Mouse (Mus musculus) midbrain, postnatal 0 days (tissue): ENCODE results near the gene Cul7. TPM values are rescaled to one million over a fixed set of nuclear protein-coding genes. Genes with fewer than 3 reads are reported as not detected.

Experiments
- ATAC-seq: fragments of 200-750 bp; cut with Nextera tagmentation; 2 replicates; pipeline ENCODE4 v1.8.0; 2017; ENCODE audit warnings: moderate number of reproducible peaks, mild to moderate bottlenecking, moderate TSS enrichment, moderate library complexity; ENCODE audit not compliant: low FRiP score
- DNase-seq: peaks from one replicate; pipeline ENCODE4 v3.0.0-alpha.2; 2015; ENCODE audit warnings: low spot score
- H3K27ac ChIP-seq: fragments of 300-500 bp; sonication (generic); 2 replicates; pipeline ENCODE4 v1.5.1; 2014; ENCODE audit warnings: low read depth, mild to moderate bottlenecking, low read length, mixed read lengths
- H3K27me3 ChIP-seq: fragments of 300-500 bp; sonication (generic); 2 replicates; pipeline ENCODE4 v1.6.1; 2014; ENCODE audit warnings: low read length, control low read depth, mixed read lengths; ENCODE audit not compliant: insufficient read depth
- H3K36me3 ChIP-seq: fragments of 300-500 bp; sonication (generic); 2 replicates; pipeline ENCODE4 v1.6.1; 2014; ENCODE audit warnings: low read length, control low read depth, mixed read lengths; ENCODE audit not compliant: insufficient read depth
- H3K4me1 ChIP-seq: fragments of 300-500 bp; sonication (generic); 2 replicates; pipeline ENCODE4 v1.6.1; 2014; ENCODE audit warnings: mild to moderate bottlenecking, control low read depth, antibody characterized with exemption, low read length, mixed read lengths; ENCODE audit not compliant: insufficient read depth
- H3K4me2 ChIP-seq: fragments of 300-500 bp; sonication (generic); 2 replicates; pipeline ENCODE4 v1.6.1; 2014; ENCODE audit warnings: low read depth, mild to moderate bottlenecking, low read length, mixed read lengths; ENCODE audit not compliant: poor library complexity, severe bottlenecking
- H3K4me3 ChIP-seq: fragments of 300-500 bp; sonication (generic); 2 replicates; pipeline ENCODE4 v1.5.1; 2014; ENCODE audit warnings: low read depth, mild to moderate bottlenecking, low read length, moderate library complexity
- H3K9ac ChIP-seq: fragments of 300-500 bp; sonication (generic); replicated peaks from 2 replicates; pipeline ENCODE4 v1.6.1; 2014; ENCODE audit warnings: mild to moderate bottlenecking, low read length, moderate library complexity, mixed read lengths; ENCODE audit not compliant: poor library complexity, severe bottlenecking
- H3K9me3 ChIP-seq: fragments of 300-500 bp; sonication (generic); 2 replicates; pipeline ENCODE4 v1.6.1; 2016; ENCODE audit warnings: low read length, control low read depth
- CTCF ChIP-seq: IDR thresholded peaks from 2 replicates; pipeline ENCODE4 v1.5.1; 2016; ENCODE audit warnings: antibody characterized with exemption, mild to moderate bottlenecking
- WGBS: fragments of 180-500 bp; shearing (Covaris S2); extraction: QIAGEN DNeasy Blood & Tissue Kit; methylation state at CpG from one replicate; pipeline ENCODE4 v1.1.7; 2014; 5-methylcytosine and 5-hydroxymethylcytosine counted together
- polyA plus RNA-seq: library from polyadenylated mRNA; unstranded; fragments of >200 nt; fragmentation: Nextera tagmentation; extraction: Ambion mirVana; gene quantifications from 2 replicates; pipeline ENCODE4 v1.2.1, GENCODE M21; 2015
- total RNA-seq: library from RNA; depleted of rRNA; stranded (reverse); fragments of >200 nt; gene quantifications from 2 replicates; pipeline ENCODE4 v1.2.3, GENCODE M21; 2014

Cul7 gene
- total and polyA plus RNA-seq, 2 experiments from 2014 or later = 26.6 to 92.4 TPM

- H3K27ac ChIP-seq = peak overlapping the region; percentile 47; the same call in 1 of the 2 replicates
- H3K36me3 ChIP-seq = peaks cover 25% of the 10 kb centered on the region
- no peaks in the 10 kb centered on the region for H3K9me3 ChIP-seq
- WGBS = 6% methylated on average over 11 of the region's 11 CpGs
- DNase-seq (no peak), ATAC-seq (no peak)
- peak overlapping the region; percentile 72 for H3K4me3 ChIP-seq
- peak overlapping the region; percentile 93 for H3K4me2 ChIP-seq
- H3K9ac ChIP-seq = peak overlapping the region; percentile 56
- peaks cover 11% of the 10 kb centered on the region; the same call in 1 of the 2 replicates for H3K4me1 ChIP-seq
- H3K27me3 ChIP-seq = no peaks in the 10 kb centered on the region
- TF ChIP-seq CTCF = no peak
These were observed 5.1 kb upstream of the Cul7 start for GRCm38 (mm10) chr17:46644916-46645475.

- under 1% methylated on average over 53 of the region's 53 CpGs for WGBS
- peak within 1 kb of the TSS; percentile 85 for H3K27ac ChIP-seq
- TF ChIP-seq CTCF = peak; percentile 10
These were observed 4.4 kb upstream of the Cul7 start, which contains the start of the genes Klc4 and Mrpl2 for GRCm38 (mm10) chr17:46645561-46646321. Gene Klc4, minus strand, starts transcription at chr17:46646022. Gene Mrpl2, plus strand, starts transcription at chr17:46646229.

GRCm38 (mm10) chr17:46646322-46646662 lies 3.8 kb upstream of the Cul7 start:
- H3K9me3 ChIP-seq = no peaks in the 10 kb centered on the region
- H3K4me1 ChIP-seq = peaks cover 15% of the 10 kb centered on the region; the same call in 1 of the 2 replicates
- H3K4me2 ChIP-seq = peak overlapping the region; percentile 65
- peak overlapping the region; percentile 72 for H3K4me3 ChIP-seq
- ATAC-seq (no peak), DNase-seq (no peak)
- TF ChIP-seq CTCF = no peak
- H3K27me3 ChIP-seq = no peaks in the 10 kb centered on the region
- peaks cover 12% of the 10 kb centered on the region; the same call in 1 of the 2 replicates for H3K36me3 ChIP-seq
- under 1% methylated on average over 19 of the region's 19 CpGs for WGBS
- H3K27ac ChIP-seq = peak overlapping the region; percentile 85
- peak overlapping the region; percentile 71 for H3K9ac ChIP-seq

More at GRCm38 (mm10) chr17:46645561-46646321, 4.4 kb upstream of the Cul7 start, which contains the start of the genes Klc4 and Mrpl2:
- peak within 1 kb of the TSS; percentile 71 for H3K9ac ChIP-seq
- ATAC-seq = peak; percentile 75
- H3K27me3 ChIP-seq = no peaks in the 10 kb centered on the region
- peaks cover 11% of the 10 kb centered on the region; the same call in 1 of the 2 replicates for H3K4me1 ChIP-seq
- peak within 1 kb of the TSS; percentile 93 for H3K4me2 ChIP-seq
- DNase-seq = peak; percentile 98
- H3K9me3 ChIP-seq = no peaks in the 10 kb centered on the region
- peaks cover 17% of the 10 kb centered on the region; the same call in 1 of the 2 replicates for H3K36me3 ChIP-seq
- H3K4me3 ChIP-seq = peak within 1 kb of the TSS; percentile 72

GRCm38 (mm10) chr17:46647279-46647678 lies 2.9 kb upstream of the Cul7 start:
- no peak overlapping the region for H3K9ac ChIP-seq
- no peaks in the 10 kb centered on the region for H3K9me3 ChIP-seq
- 94% methylated on average over 7 of the region's 7 CpGs for WGBS
- H3K36me3 ChIP-seq = peaks cover 6% of the 10 kb centered on the region; the same call in 1 of the 2 replicates
- H3K27me3 ChIP-seq = no peaks in the 10 kb centered on the region
- H3K4me1 ChIP-seq = peaks cover 22% of the 10 kb centered on the region; the same call in 1 of the 2 replicates
- no peak for TF ChIP-seq CTCF
- DNase-seq (no peak), ATAC-seq (no peak)
- H3K4me2 ChIP-seq = peak overlapping the region; percentile 65; the same call in 1 of the 2 replicates
- H3K4me3 ChIP-seq = no peak overlapping the region
- H3K27ac ChIP-seq = no peak overlapping the region

GRCm38 (mm10) chr17:46648436-46648835 lies 1.7 kb upstream of the Cul7 start:
- no peak for DNase-seq
- no peak overlapping the region for H3K4me3 ChIP-seq
- ATAC-seq = no peak
- H3K9me3 ChIP-seq = no peaks in the 10 kb centered on the region
- peaks cover 22% of the 10 kb centered on the region; the same call in 1 of the 2 replicates for H3K4me1 ChIP-seq
- H3K27me3 ChIP-seq = no peaks in the 10 kb centered on the region
- H3K4me2 ChIP-seq = no peak overlapping the region
- peaks cover 14% of the 10 kb centered on the region for H3K36me3 ChIP-seq
- no peak for TF ChIP-seq CTCF
- 94% methylated on average over 9 of the region's 9 CpGs for WGBS
- no peak overlapping the region for H3K27ac ChIP-seq
- H3K9ac ChIP-seq = no peak overlapping the region
